Mouse (Mus musculus): ENCODE data around the gene Ckm.

Ckm gene

GRCm38 (mm10) chr7:19432475-19432874 lies 27.9 kb downstream of the Ckm start:
- DNase-seq (ENCODE audit: low read depth, low spot score) = no peak

DNA sequence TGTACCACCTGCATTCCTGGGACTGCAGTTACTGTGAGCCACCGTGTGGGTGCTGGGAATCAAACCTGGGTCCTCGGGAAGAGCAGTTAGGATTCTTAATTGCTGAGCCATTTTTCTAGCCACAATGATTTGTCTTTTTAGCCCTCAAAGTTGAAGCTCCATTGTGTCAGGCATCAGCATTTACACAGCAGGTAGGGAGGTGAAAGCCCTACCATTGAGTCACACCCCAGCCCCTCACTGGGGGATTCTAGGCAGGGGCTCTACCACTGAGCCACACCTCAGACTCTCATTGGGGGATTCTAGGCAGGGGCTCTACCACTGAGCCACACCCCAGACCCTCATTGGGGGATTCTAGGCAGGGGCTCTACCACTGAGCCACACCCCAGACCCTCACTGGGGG lies 31.7 kb downstream of the Ckm start:
- DNase-seq (ENCODE audit: low read depth, low spot score) = no peak

GRCm38 (mm10) chr7:19437048-19437447 lies 32.5 kb downstream of the Ckm start:
- DNase-seq (ENCODE audit: low read depth, low spot score) = no peak

DNA sequence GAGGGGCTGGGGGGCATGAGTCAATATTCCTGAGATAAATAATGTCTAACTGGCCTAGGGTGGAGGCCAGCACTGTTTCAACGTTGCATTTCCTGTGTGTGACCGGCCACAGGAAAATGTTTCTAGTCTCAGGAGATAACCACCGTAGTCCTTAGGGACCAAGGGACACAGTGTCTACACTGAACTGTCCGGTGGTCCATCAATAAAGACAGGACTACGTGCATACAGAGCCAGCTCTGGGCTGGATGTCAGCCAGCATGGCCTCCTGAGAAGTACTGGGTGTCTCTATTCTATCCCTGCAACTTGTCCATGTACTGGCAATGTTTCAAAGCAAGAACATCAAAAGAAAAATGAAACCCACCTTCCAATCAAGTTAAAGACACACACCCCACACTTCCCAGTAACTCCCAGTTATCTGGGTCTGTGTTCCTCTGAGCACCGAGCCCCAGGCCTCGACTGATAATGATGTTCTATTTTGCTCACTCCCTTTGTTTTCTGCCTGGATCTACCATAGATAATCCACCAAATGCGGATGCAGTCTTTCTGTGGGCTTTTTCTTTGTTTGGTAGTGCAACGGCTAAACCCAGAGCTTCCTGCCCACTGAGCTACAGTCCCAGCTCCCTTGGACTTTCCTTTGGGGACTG lies 37.0 kb downstream of the Ckm start:
- no peak for DNase-seq (ENCODE audit: low read depth, low spot score)

DNA sequence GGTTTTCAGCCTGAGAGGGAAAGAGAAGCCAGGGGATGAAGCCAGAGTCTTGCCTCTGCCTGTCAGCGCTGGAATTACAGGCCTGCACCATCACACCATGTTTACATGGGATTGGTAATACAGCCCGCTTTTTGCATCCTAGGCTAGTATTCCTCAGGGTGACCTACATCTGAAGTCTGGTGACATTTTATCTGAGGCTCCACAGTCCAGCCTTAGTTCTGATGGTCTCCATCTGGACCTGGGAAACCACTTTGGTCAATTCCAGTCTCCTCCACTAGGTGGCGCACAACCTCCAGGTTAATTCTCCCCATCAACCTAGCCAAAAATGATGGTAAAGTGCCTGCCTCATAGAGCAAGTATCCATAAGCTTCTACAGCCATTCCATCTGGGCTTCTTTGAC lies 38.8 kb downstream of the Ckm start:
- peak; percentile 64 for DNase-seq (ENCODE audit: low read depth, low spot score)

- no peak for DNase-seq (ENCODE audit: low read depth, low spot score)
Measured at GRCm38 (mm10) chr7:19444801-19445200, 40.2 kb downstream of the Ckm start.

DNA sequence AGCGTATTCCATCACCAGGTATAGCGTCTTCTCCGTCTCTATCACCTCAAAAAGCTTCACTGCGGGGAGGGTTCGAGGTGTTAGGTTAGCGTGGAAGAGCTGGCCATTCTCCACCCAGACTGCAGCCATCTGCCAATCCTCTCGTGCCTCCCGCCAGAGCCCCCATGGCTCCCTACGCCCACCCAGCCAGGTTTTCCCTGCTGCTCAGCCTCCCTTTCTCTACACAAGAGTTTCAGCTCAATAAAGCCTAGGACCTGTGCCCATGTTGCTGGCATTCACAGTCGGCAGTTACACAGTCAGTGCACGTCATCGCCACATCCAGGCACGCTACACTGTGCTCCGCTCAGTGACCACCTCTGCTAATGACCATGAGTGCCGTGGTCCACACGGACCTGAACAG lies 43.1 kb downstream of the Ckm start:
- DNase-seq (ENCODE audit: low read depth, low spot score) = no peak

GRCm38 (mm10) chr7:19449165-19449564 lies 44.6 kb downstream of the Ckm start:
- no peak for DNase-seq (ENCODE audit: low read depth, low spot score)

GRCm38 (mm10) chr7:19455186-19455585 lies 50.6 kb downstream of the Ckm start:
- DNase-seq (ENCODE audit: low read depth, low spot score) = no peak

- no peak for DNase-seq (ENCODE audit: low read depth, low spot score)
Measured at GRCm38 (mm10) chr7:19455819-19456495, 51.4 kb downstream of the Ckm start.

DNA sequence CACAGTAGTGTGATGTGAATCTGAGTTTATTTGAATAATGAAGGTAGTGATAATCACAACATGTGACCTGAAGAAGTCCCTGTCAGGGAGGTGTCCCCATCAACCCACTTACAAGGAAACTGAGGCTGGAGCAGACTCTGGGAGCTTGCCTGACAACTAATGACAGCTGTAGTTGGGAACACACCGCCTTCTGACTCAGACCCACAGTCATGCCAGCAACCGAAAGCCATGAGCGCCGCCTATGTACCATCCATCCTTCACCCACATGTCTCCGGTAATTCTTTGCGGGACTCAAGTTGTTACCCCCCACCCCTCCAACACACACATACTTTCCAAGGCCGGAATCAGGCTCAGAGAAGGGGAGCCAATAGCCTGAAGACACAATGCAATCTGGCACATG lies 52.1 kb downstream of the Ckm start:
- DNase-seq (ENCODE audit: low read depth, low spot score) = no peak

DNA sequence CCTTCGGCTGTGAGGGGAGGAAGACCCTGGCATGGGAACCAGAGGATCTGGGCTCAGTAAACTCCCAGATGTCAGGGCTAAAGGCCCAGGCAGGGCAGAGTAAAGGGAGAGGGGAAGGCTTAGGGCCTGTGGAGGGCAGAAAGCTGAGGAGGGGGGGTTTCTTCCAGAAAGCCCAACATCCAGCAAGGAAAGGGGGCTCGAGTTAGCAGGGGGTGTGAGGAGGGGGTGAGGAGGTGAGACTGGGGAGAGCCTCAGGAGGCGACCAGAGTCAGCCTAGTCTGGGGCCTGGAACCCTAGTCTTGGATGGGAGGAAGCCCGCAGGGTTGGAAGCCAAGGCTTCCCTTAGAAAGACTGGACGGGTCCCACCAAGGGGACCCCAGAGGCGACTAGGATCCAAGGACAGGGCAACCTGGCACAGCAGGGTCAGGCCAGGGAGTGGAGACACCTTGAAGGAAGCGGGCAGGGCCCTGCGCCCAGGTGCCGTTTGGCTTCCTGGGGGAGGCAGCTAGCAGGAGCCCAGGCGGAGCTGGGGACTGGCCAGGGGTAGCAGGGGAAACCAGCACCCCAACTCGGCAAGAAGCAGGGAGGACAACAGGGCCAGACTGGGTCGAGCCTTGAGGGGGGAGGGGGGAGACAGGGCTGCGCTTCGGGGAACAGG lies 53.0 kb downstream of the Ckm start:
- no peak for DNase-seq (ENCODE audit: low read depth, low spot score)

- no peak for DNase-seq (ENCODE audit: low read depth, low spot score)
Measured at GRCm38 (mm10) chr7:19458072-19458486, 53.5 kb downstream of the Ckm start.

DNA sequence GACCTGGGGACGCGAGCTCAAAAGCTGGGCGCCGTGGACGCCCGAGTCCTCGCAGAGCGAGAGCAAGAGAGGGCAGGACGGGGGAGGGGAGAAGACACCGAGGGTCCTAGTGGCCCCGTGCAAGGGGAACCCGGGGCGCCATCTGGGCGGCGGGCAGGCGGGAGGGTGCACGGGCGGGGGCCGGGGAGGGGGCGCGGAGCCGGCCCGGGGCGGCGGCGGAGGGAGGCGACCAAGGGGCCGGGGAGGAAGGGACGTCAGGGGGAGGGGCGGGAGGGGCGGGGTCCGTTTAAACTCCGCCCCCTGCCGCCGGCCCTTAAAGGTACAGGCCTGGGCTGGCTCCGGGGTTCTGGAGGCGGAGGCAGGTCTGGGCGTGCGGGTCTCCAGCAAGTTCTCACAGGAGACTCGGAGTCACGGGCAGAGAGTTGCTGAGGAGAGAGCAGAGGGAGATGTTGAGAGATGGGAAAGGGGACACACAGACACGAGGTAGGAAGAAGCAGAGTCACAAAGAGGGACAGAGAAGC lies 54.1 kb downstream of the Ckm start, which contains the start of gene Mark4:
Gene Mark4 (minus strand): TSS at position 231 of the 521 bp plus-strand sequence.
- peak; percentile 50 for DNase-seq (ENCODE audit: low read depth, low spot score)

GRCm38 (mm10) chr7:19459144-19459870 lies 54.7 kb downstream of the Ckm start:
- DNase-seq (ENCODE audit: low read depth, low spot score) = no peak

DNA sequence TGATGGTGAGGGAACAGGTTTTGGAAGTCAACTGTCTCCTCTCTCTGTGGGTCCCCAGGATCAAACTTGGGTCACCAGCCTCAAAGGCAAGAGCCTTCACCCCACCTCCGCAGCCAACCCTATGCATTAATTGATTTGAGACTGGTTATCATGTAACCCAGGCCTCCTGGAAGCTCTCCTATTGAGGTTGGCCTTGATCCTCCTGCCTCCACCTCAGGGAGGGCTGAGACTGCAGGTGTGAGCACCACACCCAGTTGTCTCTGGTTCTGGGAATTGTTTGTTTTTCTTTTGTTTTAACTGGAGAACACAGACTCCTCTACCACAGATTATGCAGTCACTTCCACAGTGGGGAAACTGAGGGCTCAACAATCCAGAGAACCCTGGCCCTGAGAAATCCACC lies 55.9 kb downstream of the Ckm start:
- DNase-seq (ENCODE audit: low read depth, low spot score) = no peak

GRCm38 (mm10) chr7:19461488-19461887 lies 56.9 kb downstream of the Ckm start:
- DNase-seq (ENCODE audit: low read depth, low spot score) = no peak

- no peak for DNase-seq (ENCODE audit: low read depth, low spot score)
Measured at GRCm38 (mm10) chr7:19462443-19462842, 57.9 kb downstream of the Ckm start.

- no peak for DNase-seq (ENCODE audit: low read depth, low spot score)
Measured at GRCm38 (mm10) chr7:19462884-19463381, 58.4 kb downstream of the Ckm start, which contains the start of gene Exoc3l2. Gene Exoc3l2 (plus strand): TSS chr7:19463331.

DNA sequence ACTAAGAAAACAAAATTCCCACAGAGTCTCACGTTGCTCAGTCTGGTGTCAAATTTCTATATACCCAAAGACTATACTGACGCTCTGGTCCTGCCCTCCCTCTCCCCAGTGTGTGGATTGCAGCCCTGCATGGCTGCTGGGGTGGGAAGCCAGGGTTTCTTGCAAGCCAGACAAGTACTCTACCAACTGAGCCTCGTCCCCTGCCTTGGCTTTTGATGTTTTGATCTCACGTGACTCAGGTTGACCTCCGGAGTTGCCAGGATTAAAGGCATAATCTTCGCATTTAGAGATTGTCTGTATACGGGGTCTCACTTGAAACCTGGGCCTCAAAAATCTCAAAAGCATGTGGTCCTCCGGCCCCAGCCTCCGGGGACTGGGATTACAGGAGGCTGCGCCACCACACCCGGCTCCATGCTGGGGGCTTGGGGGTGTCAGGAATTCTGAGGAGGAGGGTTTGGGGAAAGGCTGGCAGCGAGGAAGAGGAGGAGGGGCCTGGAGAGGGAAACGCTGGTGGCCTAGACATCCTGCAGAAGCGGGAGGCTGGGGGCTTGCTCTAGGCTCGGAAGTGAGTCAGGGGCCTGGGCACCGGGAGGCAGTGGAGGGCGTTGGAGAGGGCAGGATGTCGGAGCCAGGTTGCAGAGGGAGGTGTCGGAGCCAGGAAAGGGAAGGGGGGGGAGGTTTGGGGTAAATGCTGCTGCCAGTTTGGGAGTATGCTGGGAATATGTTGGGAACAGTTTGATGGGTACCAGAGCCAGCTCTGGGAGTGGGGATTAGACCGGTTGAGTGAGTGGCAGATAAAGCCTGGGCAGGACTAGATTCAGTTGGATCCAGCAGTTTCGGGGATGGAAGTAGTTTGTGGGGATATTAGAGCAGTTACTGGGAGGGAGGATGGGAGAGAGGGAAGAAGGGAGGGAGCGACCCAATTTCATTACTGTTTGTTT lies 60.1 kb downstream of the Ckm start:
- DNase-seq (ENCODE audit: low read depth, low spot score) = no peak

All from retina, adult 2 months (tissue).